Mouse (Mus musculus) intestine, embryonic 14.5 days (tissue): ENCODE measurements around the gene Itih5. TPM values are rescaled to one million over a fixed set of nuclear protein-coding genes. Genes with fewer than 3 reads are reported as not detected.

Source experiments
- ATAC-seq: fragments of 200-750 bp; cut with Nextera tagmentation; replicated peaks from 2 replicates; pipeline ENCODE4 v1.8.0; 2017; ENCODE audit warnings: low read depth, moderate number of reproducible peaks, moderate TSS enrichment, moderate library complexity; ENCODE audit not compliant: low FRiP score, low TSS enrichment
- DNase-seq: peaks from one replicate; pipeline ENCODE4 v3.0.0-alpha.2; 2018; ENCODE audit warnings: low spot score
- H3K27ac ChIP-seq: fragments of 300-500 bp; sonication (generic); 2 replicates; pipeline ENCODE4 v1.5.1; 2014; ENCODE audit warnings: low read depth, mild to moderate bottlenecking, control low read depth
- H3K27me3 ChIP-seq: fragments of 300-500 bp; sonication (generic); replicated peaks from 2 replicates; pipeline ENCODE4 v1.6.1; 2014; ENCODE audit warnings: low read length, control low read depth; ENCODE audit not compliant: control insufficient read depth, insufficient read depth
- H3K36me3 ChIP-seq: fragments of 300-500 bp; sonication (generic); 2 replicates; pipeline ENCODE4 v1.6.1; 2014; ENCODE audit warnings: low read length, control low read depth; ENCODE audit not compliant: control insufficient read depth, insufficient read depth
- H3K4me1 ChIP-seq: fragments of 300-500 bp; sonication (generic); replicated peaks from 2 replicates; pipeline ENCODE4 v1.6.1; 2014; ENCODE audit warnings: low read length, control low read depth, mixed read lengths; ENCODE audit not compliant: control insufficient read depth, insufficient read depth
- H3K4me2 ChIP-seq: fragments of 300-500 bp; sonication (generic); 2 replicates; pipeline ENCODE4 v1.6.1; 2014; ENCODE audit warnings: low read length
- H3K4me3 ChIP-seq: fragments of 300-500 bp; sonication (generic); 2 replicates; pipeline ENCODE4 v1.5.1; 2014; ENCODE audit warnings: low read depth, low read length, control low read depth, mixed read lengths
- H3K9ac ChIP-seq: fragments of 300-500 bp; sonication (generic); 2 replicates; pipeline ENCODE4 v1.6.1; 2014; ENCODE audit warnings: mild to moderate bottlenecking, low read length
- H3K9me3 ChIP-seq: fragments of 300-500 bp; sonication (generic); 2 replicates; pipeline ENCODE4 v1.6.1; 2016; ENCODE audit warnings: low read length, control low read depth; ENCODE audit not compliant: control insufficient read depth
- WGBS: fragments of 180-500 bp; shearing (Covaris S2); extraction: QIAGEN DNeasy Blood & Tissue Kit; methylation state at CpG from one replicate; pipeline ENCODE4 v1.1.7; 2014; 5-methylcytosine and 5-hydroxymethylcytosine counted together
- polyA plus RNA-seq: library from polyadenylated mRNA; unstranded; fragments of >200 nt; fragmentation: Nextera tagmentation; extraction: Ambion mirVana; gene quantifications from 2 replicates; pipeline ENCODE4 v1.2.1, GENCODE M21; 2014

Itih5 gene
- polyA plus RNA-seq, 1 experiment from 2014 or later: 12.1 TPM

GRCm38 (mm10) chr2:10256949-10257348 is 103.6 kb downstream of the Itih5 start:
- no peaks in the 10 kb centered on the region for H3K9me3 ChIP-seq
- H3K4me1 ChIP-seq: no peaks in the 10 kb centered on the region
- WGBS: 70% methylated on average over 5 of the region's 5 CpGs
- H3K4me2 ChIP-seq: no peak overlapping the region
- H3K27me3 ChIP-seq: no peaks in the 10 kb centered on the region
- H3K9ac ChIP-seq: no peak overlapping the region
- no peak overlapping the region for H3K27ac ChIP-seq
- H3K4me3 ChIP-seq: no peak overlapping the region
- H3K36me3 ChIP-seq: no peaks in the 10 kb centered on the region
- ATAC-seq: no peak
- DNase-seq: no peak

- Histone ChIP-seq H3K9ac (no peak overlapping the region), H3K4me3 (no peak overlapping the region), H3K9me3 (no peaks in the 10 kb centered on the region), H3K4me1 (no peaks in the 10 kb centered on the region), H3K27me3 (no peaks in the 10 kb centered on the region), H3K4me2 (no peak overlapping the region), H3K36me3 (no peaks in the 10 kb centered on the region), H3K27ac (no peak overlapping the region)
- WGBS: 42% methylated on average over 5 of the region's 5 CpGs
- no peak for DNase-seq
- no peak for ATAC-seq
Observed at GRCm38 (mm10) chr2:10258312-10258711, 104.9 kb downstream of the Itih5 start.

- Histone ChIP-seq H3K36me3 (no peaks in the 10 kb centered on the region), H3K4me2 (no peak overlapping the region), H3K27me3 (no peaks in the 10 kb centered on the region), H3K4me1 (no peaks in the 10 kb centered on the region), H3K27ac (no peak overlapping the region), H3K9ac (no peak overlapping the region), H3K4me3 (no peak overlapping the region), H3K9me3 (no peaks in the 10 kb centered on the region)
- ATAC-seq (no peak), DNase-seq (no peak)
- WGBS: 70% methylated on average over 5 of the region's 5 CpGs
Observed at GRCm38 (mm10) chr2:10260109-10260508, 106.7 kb downstream of the Itih5 start.

- Histone ChIP-seq H3K4me1 (no peaks in the 10 kb centered on the region), H3K36me3 (no peaks in the 10 kb centered on the region), H3K9ac (no peak overlapping the region), H3K27ac (no peak overlapping the region), H3K27me3 (no peaks in the 10 kb centered on the region), H3K4me3 (no peak overlapping the region), H3K9me3 (no peaks in the 10 kb centered on the region), H3K4me2 (no peak overlapping the region)
- WGBS: 63% methylated on average over 5 of the region's 5 CpGs
- no peak for DNase-seq
- ATAC-seq: no peak
Observed at GRCm38 (mm10) chr2:10261337-10261736, 108.0 kb downstream of the Itih5 start.

- H3K9me3 ChIP-seq: no peaks in the 10 kb centered on the region
- no peak overlapping the region for H3K27ac ChIP-seq
- no peak for ATAC-seq
- no peak overlapping the region for H3K4me3 ChIP-seq
- no peak overlapping the region for H3K9ac ChIP-seq
- H3K27me3 ChIP-seq: no peaks in the 10 kb centered on the region
- no peak for DNase-seq
- WGBS: 31% methylated on average over 5 of the region's 5 CpGs
- no peak overlapping the region for H3K4me2 ChIP-seq
- H3K4me1 ChIP-seq: no peaks in the 10 kb centered on the region
- no peaks in the 10 kb centered on the region for H3K36me3 ChIP-seq
Observed at GRCm38 (mm10) chr2:10262722-10263121, 109.4 kb downstream of the Itih5 start.

- H3K9ac ChIP-seq: no peak overlapping the region
- ATAC-seq (no peak), DNase-seq (no peak)
- WGBS: 36% methylated on average over 7 of the region's 7 CpGs
- no peak overlapping the region for H3K27ac ChIP-seq
- H3K4me3 ChIP-seq: no peak overlapping the region
- no peaks in the 10 kb centered on the region for H3K27me3 ChIP-seq
- H3K36me3 ChIP-seq: no peaks in the 10 kb centered on the region
- no peaks in the 10 kb centered on the region for H3K4me1 ChIP-seq
- no peak overlapping the region for H3K4me2 ChIP-seq
- no peaks in the 10 kb centered on the region for H3K9me3 ChIP-seq
Observed at GRCm38 (mm10) chr2:10263909-10264489, 110.6 kb downstream of the Itih5 start.

- Histone ChIP-seq H3K4me2 (no peak overlapping the region), H3K4me1 (no peaks in the 10 kb centered on the region)
- WGBS: 71% methylated on average over 5 of the region's 5 CpGs
Observed at GRCm38 (mm10) chr2:10265881-10266280, 112.5 kb downstream of the Itih5 start.

GRCm38 (mm10) chr2:10272604-10273115 is 119.3 kb downstream of the Itih5 start:
- H3K4me1 ChIP-seq: no peaks in the 10 kb centered on the region; the same call in 1 of the 2 replicates
- no peak overlapping the region for H3K27ac ChIP-seq
- 73% methylated on average over 9 of the region's 9 CpGs for WGBS
- no peaks in the 10 kb centered on the region for H3K27me3 ChIP-seq
- no peak overlapping the region for H3K4me2 ChIP-seq
- DNase-seq (no peak), ATAC-seq (peak; percentile 47)
- H3K36me3 ChIP-seq: no peaks in the 10 kb centered on the region
- no peak overlapping the region for H3K4me3 ChIP-seq
- no peak overlapping the region for H3K9ac ChIP-seq
- no peaks in the 10 kb centered on the region for H3K9me3 ChIP-seq

More at GRCm38 (mm10) chr2:10265881-10266280, 112.5 kb downstream of the Itih5 start:
- Histone ChIP-seq H3K4me3 (no peak overlapping the region), H3K9ac (no peak overlapping the region), H3K27ac (no peak overlapping the region), H3K27me3 (no peaks in the 10 kb centered on the region), H3K9me3 (no peaks in the 10 kb centered on the region), H3K36me3 (no peaks in the 10 kb centered on the region)
- no peak for ATAC-seq
- DNase-seq: no peak

GRCm38 (mm10) chr2:10273541-10274050 is 120.2 kb downstream of the Itih5 start:
- Histone ChIP-seq H3K9ac (no peak overlapping the region), H3K27me3 (no peaks in the 10 kb centered on the region), H3K4me2 (no peak overlapping the region), H3K9me3 (no peaks in the 10 kb centered on the region), H3K27ac (no peak overlapping the region), H3K4me1 (no peaks in the 10 kb centered on the region; the same call in 1 of the 2 replicates), H3K4me3 (no peak overlapping the region), H3K36me3 (no peaks in the 10 kb centered on the region)
- WGBS: 89% methylated on average over 3 of the region's 3 CpGs
- DNase-seq: no peak
- no peak for ATAC-seq
